In the genomic region with DNA sequence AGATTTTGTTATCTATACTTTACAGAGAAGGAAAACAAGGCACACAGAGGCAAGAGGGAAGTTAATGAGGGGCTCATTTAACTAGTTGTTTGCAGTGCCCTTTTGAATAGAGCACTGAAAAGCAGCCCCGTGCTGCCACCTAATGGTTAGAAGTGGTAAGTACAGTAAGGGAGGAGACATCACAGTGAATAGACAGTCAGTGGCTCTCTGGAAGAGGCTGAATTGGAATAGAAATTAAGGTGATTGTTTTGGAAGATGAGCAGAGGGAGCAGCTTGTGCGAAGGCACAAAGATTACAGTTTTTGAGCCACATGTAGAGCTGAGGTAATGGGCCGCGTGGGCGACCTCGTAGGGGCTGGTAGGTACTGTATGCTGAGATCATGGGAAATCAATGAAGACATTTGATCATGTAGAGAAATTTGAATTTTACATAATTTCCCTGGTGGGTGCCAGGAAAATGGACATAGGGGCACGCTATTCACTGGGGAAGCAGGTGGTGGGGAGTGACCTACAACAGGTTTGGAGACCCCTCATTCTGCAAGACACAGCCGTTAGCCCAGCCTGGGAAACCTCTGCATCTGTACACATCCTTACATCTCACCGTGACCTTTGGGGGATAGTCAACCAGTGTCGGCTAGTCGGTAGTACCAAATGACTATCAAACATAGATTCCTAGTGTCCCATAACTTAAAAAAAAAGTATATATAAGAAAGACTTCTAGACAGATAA, we compare ENCODE assay signal across 8 mouse cellular contexts. TPM values are rescaled to one million over a fixed set of nuclear protein-coding genes. Genes with fewer than 3 reads are reported as not detected.
DNase-seq lines count a peak whose midpoint lies in the region; ATAC-seq and TF ChIP-seq lines count a peak whose summit lies in the region.

No protein-coding gene starts in this region.

- H3K4me3 ChIP-seq in ES-Bruce4 (ENCODE audit: low read depth, low read length) = no peak overlapping the region
- H3K4me3 ChIP-seq in hindbrain, embryonic 12.5 days = peak overlapping the region; percentile 13; the same call in 1 of the 2 replicates
- no peak overlapping the region for H3K4me3 ChIP-seq in midbrain, embryonic 11.5 days (ENCODE audit: low read depth, low read length)

- no peak overlapping the region for H3K27ac ChIP-seq in ES-Bruce4 (ENCODE audit: insufficient read depth, low read length)
- no peak overlapping the region for H3K27ac ChIP-seq in hindbrain, embryonic 12.5 days
- H3K27ac ChIP-seq in midbrain, embryonic 11.5 days (ENCODE audit: low read depth, low read length) = no peak overlapping the region

- no peaks in the 10 kb centered on the region for H3K27me3 ChIP-seq in ES-Bruce4 (ENCODE audit: control insufficient read depth, insufficient read depth, low read length, poor library complexity, severe bottlenecking)
- H3K27me3 ChIP-seq in hindbrain, embryonic 12.5 days = no peaks in the 10 kb centered on the region
- H3K27me3 ChIP-seq in midbrain, embryonic 11.5 days (ENCODE audit: control insufficient read depth, insufficient read depth, low read length) = no peaks in the 10 kb centered on the region

- no peaks in the 10 kb centered on the region for H3K36me3 ChIP-seq in ES-Bruce4 (ENCODE audit: control insufficient read depth, insufficient read depth, low read length, poor library complexity, severe bottlenecking)
- H3K36me3 ChIP-seq in hindbrain, embryonic 12.5 days = no peaks in the 10 kb centered on the region
- H3K36me3 ChIP-seq in midbrain, embryonic 11.5 days (ENCODE audit: control insufficient read depth, insufficient read depth, low read length) = no peaks in the 10 kb centered on the region

- H3K9me3 ChIP-seq in ES-Bruce4 (replicated peaks; ENCODE audit: control insufficient read depth, insufficient read depth, low read length, poor library complexity, severe bottlenecking) = no peaks in the 10 kb centered on the region
- H3K9me3 ChIP-seq in hindbrain, embryonic 12.5 days (replicated peaks) = no peaks in the 10 kb centered on the region
- H3K9me3 ChIP-seq in midbrain, embryonic 11.5 days (ENCODE audit: control insufficient read depth, low read length) = no peaks in the 10 kb centered on the region

- no peak for TF ChIP-seq EP300 in ES-Bruce4 (IDR thresholded peaks at IDR 0.05; ENCODE audit: insufficient read depth, low read depth, low read length)

- peak; percentile 40; the same call in 1 of the 2 replicates for ATAC-seq in cerebellum, adult (ENCODE audit: insufficient number of reproducible peaks, low FRiP score, low TSS enrichment)
- ATAC-seq in hindbrain, embryonic 12.5 days (ENCODE audit: low FRiP score) = peak; percentile 85
- ATAC-seq in midbrain, embryonic 11.5 days (ENCODE audit: low FRiP score) = peak; percentile 89

- no peak for DNase-seq in cerebellum, adult 11 months
- DNase-seq in embryo, embryonic 11.5 days (ENCODE audit: low read depth, low spot score) = peak; percentile 54
- DNase-seq in layer of hippocampus, postnatal 14 days (ENCODE audit: low spot score in 2 of 2) = peak; percentile 50 to 67
- DNase-seq in midbrain, embryonic 11.5 days (ENCODE audit: low spot score, missing footprints) = peak; percentile 94
- DNase-seq in yolk sac, embryonic 10.5 days (ENCODE audit: low spot score) = peak; percentile 36

- peak; percentile 4 for TF ChIP-seq CTCF in ES-Bruce4 (IDR thresholded peaks at IDR 0.05; ENCODE audit: low read depth, low read length)

- H3K4me1 ChIP-seq in ES-Bruce4 (ENCODE audit: control insufficient read depth, insufficient read depth, low read length) = no peaks in the 10 kb centered on the region
- no peaks in the 10 kb centered on the region for H3K4me1 ChIP-seq in hindbrain, embryonic 12.5 days
- no peaks in the 10 kb centered on the region for H3K4me1 ChIP-seq in midbrain, embryonic 11.5 days (ENCODE audit: control insufficient read depth, insufficient read depth, low read length)

- no peak overlapping the region for H3K9ac ChIP-seq in ES-Bruce4 (ENCODE audit: low read depth, poor library complexity, severe bottlenecking)
- H3K9ac ChIP-seq in hindbrain, embryonic 12.5 days = no peak overlapping the region
- H3K9ac ChIP-seq in midbrain, embryonic 11.5 days (ENCODE audit: low read length) = peak overlapping the region; percentile 47

- 49% methylated on average over 11 of the region's 11 CpGs for WGBS in hindbrain, embryonic 12.5 days
- WGBS in midbrain, embryonic 11.5 days = 46% methylated on average over 11 of the region's 11 CpGs

- no peak for TF ChIP-seq POLR2A in ES-Bruce4 (IDR thresholded peaks at IDR 0.05; ENCODE audit: insufficient read depth, low read length)

- peak overlapping the region; percentile 39 for H3K4me2 ChIP-seq in hindbrain, embryonic 12.5 days (replicated peaks)
- peak overlapping the region; percentile 23; the same call in 1 of the 2 replicates for H3K4me2 ChIP-seq in midbrain, embryonic 11.5 days

RNA-seq across cellular contexts. Expression of a gene that starts 15.6 kb away (rescaled TPM):
- not detected in 2 replicates for polyA plus RNA-seq in ES-Bruce4 (2011; ENCODE audit: insufficient read depth, insufficient read length, low read depth, missing spikeins)
- polyA plus RNA-seq in hindbrain, embryonic 12.5 days (2016; fragmentation: Nextera tagmentation; extraction: Ambion mirVana) = not detected in 2 replicates
- total RNA-seq in layer of hippocampus, postnatal 14 days (2021) = not detected
- polyA plus RNA-seq in midbrain, embryonic 11.5 days (2014; fragmentation: Nextera tagmentation; extraction: Ambion mirVana) = not detected in 2 replicates

RNA-seq across cellular contexts. Expression of a gene that starts 17.2 kb away (rescaled TPM):
- not detected in 2 replicates for polyA plus RNA-seq in ES-Bruce4 (2011; ENCODE audit: insufficient read depth, insufficient read length, low read depth, missing spikeins)
- not detected in 2 replicates for polyA plus RNA-seq in hindbrain, embryonic 12.5 days (2016; fragmentation: Nextera tagmentation; extraction: Ambion mirVana)
- not detected for total RNA-seq in layer of hippocampus, postnatal 14 days (2021)
- polyA plus RNA-seq in midbrain, embryonic 11.5 days (2014; fragmentation: Nextera tagmentation; extraction: Ambion mirVana) = not detected in 2 replicates

RNA-seq across cellular contexts. Expression of a gene that starts 31.6 kb away (rescaled TPM):
- not detected in 2 replicates for polyA plus RNA-seq in ES-Bruce4 (2011; ENCODE audit: insufficient read depth, insufficient read length, low read depth, missing spikeins)
- not detected in 2 replicates for polyA plus RNA-seq in hindbrain, embryonic 12.5 days (2016; fragmentation: Nextera tagmentation; extraction: Ambion mirVana)
- total RNA-seq in layer of hippocampus, postnatal 14 days (2021) = not detected
- not detected in 2 replicates for polyA plus RNA-seq in midbrain, embryonic 11.5 days (2014; fragmentation: Nextera tagmentation; extraction: Ambion mirVana)

RNA-seq across cellular contexts. Expression of a gene that starts 34.1 kb away (rescaled TPM):
- not detected in 2 replicates for polyA plus RNA-seq in ES-Bruce4 (2011; ENCODE audit: insufficient read depth, insufficient read length, low read depth, missing spikeins)
- polyA plus RNA-seq in hindbrain, embryonic 12.5 days (2016; fragmentation: Nextera tagmentation; extraction: Ambion mirVana) = not detected in 2 replicates
- not detected for total RNA-seq in layer of hippocampus, postnatal 14 days (2021)
- polyA plus RNA-seq in midbrain, embryonic 11.5 days (2014; fragmentation: Nextera tagmentation; extraction: Ambion mirVana) = not detected in 2 replicates

RNA-seq across cellular contexts. Expression of a gene that starts 38.1 kb away (rescaled TPM):
- 3.0 and 4.2 TPM in 2 replicates for polyA plus RNA-seq in ES-Bruce4 (2011; ENCODE audit: insufficient read depth, insufficient read length, low read depth, missing spikeins)
- polyA plus RNA-seq in hindbrain, embryonic 12.5 days (2016; fragmentation: Nextera tagmentation; extraction: Ambion mirVana) = 0.26 and 0.77 TPM in 2 replicates
- total RNA-seq in layer of hippocampus, postnatal 14 days (2021) = 1 to 10 TPM; 2.4 to 3.7 TPM
- polyA plus RNA-seq in midbrain, embryonic 11.5 days (2014; fragmentation: Nextera tagmentation; extraction: Ambion mirVana) = 0.33 and 0.83 TPM in 2 replicates
